Mouse (Mus musculus): ENCODE data around the gene Cpa3.

Cpa3 gene

DNA sequence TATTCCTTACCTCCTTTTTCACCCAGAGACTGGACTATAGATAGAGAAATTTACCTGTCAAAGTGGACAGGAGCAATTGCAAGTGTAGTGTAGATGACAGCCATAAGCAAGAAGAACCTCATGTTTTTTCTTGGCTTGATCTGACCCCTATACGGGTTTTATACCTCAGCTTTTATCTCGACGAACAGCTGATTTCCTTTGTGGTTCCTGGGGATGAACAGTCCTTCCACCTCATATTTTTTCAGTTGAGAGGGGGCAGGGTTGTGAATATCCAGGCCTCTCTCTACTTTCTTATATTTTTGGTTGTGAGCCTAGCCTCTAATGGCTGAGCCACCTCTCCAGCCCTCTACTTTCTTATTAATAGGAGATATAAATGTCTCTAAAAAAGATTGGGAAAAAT lies at the start of gene Cpa3:
TSS of gene Cpa3 (minus strand) at position 132 of the 400 bp plus-strand sequence.
- no peak for DNase-seq (ENCODE audit: low read depth in 2 of 2, low spot score in 2 of 2)

DNA sequence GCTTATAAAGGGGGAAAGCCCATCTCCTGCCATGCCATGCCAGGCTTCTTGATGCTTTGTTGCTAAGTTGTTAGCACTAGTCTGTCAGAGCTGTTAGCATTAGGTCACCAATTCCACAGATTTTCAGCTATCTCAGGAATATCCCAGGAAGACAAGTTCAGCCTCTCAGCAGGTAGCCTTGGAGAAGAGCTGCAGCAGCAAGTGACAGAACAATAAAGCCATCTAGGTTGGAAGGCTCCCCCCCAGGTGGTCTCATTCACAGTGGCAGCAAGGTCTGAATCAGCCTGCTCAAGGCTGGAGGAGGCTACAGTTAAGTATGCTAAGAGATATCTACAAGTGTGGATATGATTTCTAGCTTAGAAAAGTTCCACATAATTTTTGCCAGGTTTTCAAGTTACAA lies 49.4 kb upstream of the Cpa3 start:
- DNase-seq (ENCODE audit: low read depth in 2 of 2, low spot score in 2 of 2), result no peak

DNA sequence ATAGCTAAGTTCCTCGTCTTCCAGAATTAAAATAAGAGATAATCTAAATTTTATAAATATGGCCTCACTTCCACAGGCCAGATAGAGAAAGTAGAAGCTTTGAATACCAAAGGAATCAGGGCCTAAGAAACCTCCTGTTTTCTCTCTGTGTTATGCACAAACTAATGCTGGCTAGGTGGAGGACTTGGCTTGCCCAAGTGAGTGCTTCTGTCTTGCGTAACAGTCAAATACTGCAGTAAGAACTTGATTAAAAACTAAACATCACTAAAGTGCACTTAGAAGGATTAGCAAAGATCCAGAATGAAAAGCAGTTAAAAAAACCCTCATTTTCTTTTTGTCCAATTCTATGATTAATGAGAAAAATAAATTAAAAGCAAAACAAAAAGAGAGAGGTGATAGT lies 46.8 kb upstream of the Cpa3 start:
- no peak for DNase-seq (ENCODE audit: low read depth in 2 of 2, low spot score in 2 of 2)

DNA sequence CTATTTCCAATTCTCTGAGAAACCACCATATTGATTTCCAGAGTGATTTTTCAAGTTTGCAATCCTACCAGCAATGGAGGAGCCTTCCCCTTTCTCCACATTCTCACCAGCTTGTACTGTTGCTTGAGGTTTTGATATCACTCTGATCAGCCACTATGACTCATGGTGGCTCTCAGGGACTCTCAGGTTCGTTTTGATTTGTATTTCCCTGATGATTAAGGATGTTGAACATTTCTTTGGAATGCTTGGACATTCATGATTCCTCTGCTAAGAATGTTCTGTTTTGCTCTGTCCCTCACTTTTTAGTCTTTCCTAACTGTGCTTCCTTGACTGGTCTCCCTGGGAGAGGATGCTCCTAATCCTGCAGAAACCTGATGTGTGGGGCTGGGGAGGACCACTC lies 39.8 kb upstream of the Cpa3 start:
- no peak for DNase-seq (ENCODE audit: low read depth in 2 of 2, low spot score in 2 of 2)

DNA sequence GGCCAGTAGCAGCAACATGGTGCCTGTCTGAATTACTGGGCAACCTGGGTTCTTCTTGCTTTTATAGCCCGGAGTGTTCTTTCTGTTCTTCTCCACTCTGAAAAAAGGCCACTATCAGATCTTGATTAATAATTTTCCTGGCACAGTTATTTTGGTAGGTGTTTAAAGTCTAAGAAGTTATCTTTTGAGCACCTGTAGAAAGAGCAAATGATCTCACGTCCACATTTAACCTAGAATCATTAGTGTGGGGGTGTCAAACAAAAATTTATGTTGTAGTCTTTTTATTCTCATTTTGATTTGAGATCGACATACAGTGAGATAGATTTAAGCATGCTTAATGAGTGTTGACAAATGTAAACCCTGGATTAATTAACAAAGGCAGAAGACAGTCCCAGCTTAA lies 33.7 kb upstream of the Cpa3 start, which contains the start of gene Cpb1:
TSS of gene Cpb1 (minus strand) at position 101 of the 400 bp plus-strand sequence.
- no peak for DNase-seq (ENCODE audit: low read depth in 2 of 2, low spot score in 2 of 2)

GRCm38 (mm10) chr3:20254566-20255479 lies 12.8 kb upstream of the Cpa3 start:
- no peak for DNase-seq (ENCODE audit: low read depth in 2 of 2, low spot score in 2 of 2)

- DNase-seq (ENCODE audit: low read depth in 2 of 2, low spot score in 2 of 2), result no peak
Observed at GRCm38 (mm10) chr3:20243913-20244312, 1.9 kb upstream of the Cpa3 start.

GRCm38 (mm10) chr3:20239741-20240140 lies 2.2 kb downstream of the Cpa3 start:
- no peak for DNase-seq (ENCODE audit: low read depth in 2 of 2, low spot score in 2 of 2)

DNA sequence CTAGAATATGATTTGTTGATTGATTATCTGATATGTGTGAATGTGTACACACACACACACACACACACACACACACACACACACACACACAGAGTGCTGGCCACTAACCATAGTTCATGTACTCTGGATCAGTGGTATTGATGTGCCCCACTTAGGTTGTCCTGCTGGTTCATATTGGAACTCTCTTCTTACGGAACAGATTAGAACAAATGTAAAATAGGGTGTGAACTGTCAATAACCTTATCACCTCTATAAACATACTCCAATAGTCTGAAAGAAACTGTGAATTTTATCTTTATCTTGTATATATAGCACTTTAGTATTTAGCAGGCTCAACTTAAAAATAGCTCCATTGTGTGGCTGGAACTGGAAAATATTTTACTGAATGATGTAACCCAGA lies 5.0 kb downstream of the Cpa3 start:
- no peak for DNase-seq (ENCODE audit: low read depth in 2 of 2, low spot score in 2 of 2)

DNA sequence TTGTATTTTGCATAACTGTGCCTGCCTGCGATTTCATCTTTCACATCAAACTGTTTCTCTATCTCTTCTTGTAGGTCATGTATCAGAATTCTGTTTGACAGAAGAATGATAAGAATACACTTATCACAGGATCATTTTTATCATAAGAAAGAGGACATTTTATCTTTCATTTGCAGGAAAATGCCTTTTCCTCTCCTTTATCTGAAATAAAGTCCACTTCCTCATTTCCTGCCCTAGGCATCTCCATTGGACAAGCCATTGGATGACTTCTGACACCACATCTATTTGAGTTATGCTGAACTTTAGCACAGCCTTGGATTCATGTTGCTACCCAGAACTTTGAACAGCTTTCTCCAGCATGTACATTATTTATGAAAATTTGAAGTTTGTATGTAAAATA lies 13.0 kb downstream of the Cpa3 start:
- no peak for DNase-seq (ENCODE audit: low read depth in 2 of 2, low spot score in 2 of 2)

- no peak for DNase-seq (ENCODE audit: low read depth in 2 of 2, low spot score in 2 of 2)
Observed at GRCm38 (mm10) chr3:20225429-20225828, 16.6 kb downstream of the Cpa3 start.

DNA sequence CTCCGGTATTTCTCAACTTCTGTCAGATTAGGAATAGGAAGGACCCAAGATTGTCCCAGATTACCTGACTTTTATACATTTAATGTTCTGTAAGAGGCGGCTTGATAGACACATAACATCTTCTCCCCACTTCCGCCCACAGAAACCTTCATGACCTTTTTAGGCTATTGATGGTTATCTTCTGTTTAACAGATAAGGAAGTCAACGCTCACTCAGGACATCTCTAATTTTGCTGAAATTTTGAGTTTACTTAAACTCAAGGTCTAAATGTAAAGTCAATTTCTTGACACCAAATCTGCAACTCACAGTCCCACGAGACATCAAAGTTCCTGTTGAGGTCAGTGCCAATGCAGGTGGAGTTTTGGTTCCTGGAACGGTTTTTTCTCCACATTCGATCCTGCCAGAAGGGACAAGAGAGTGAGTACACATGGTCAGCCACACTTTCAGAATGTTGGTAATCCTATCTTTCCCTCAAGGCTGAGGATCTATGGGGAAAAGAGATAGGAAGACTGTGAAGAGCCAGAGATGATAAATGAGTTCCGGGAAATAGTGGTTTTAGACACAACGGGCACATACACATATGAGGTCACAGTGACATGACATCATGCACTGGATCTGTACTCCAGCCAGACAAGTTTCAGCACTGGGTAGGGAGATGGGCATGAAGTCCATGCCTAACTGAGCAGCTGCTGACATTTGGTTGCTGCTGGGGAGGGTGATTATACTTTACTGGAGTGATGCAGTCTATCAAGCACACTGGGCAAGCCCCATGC lies 18.9 kb downstream of the Cpa3 start:
- peak in 1 of 2 experiments; percentile 30 for DNase-seq (ENCODE audit: low read depth in 2 of 2, low spot score in 2 of 2)

DNA sequence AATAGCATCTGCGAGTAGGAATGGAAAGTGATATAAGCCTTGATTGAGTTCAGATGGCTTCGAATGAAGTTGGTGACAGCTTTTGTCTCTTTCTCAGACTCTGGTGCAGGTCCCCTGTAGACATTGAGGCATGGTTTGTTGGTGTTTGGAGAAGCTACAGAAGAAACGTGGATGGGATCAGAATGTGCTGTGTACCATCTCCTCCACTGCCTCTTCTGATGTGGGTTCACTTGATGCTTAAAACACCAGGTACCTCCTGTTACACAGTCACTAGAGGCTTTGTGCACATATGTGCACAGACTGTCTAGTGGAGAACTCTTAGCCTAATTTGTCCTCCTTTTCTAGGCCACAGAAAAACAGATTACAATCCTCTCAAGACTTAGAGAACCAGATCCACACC lies 19.8 kb downstream of the Cpa3 start:
- peak; percentile 13 to 18 for DNase-seq (ENCODE audit: low read depth in 2 of 2, low spot score in 2 of 2)

DNA sequence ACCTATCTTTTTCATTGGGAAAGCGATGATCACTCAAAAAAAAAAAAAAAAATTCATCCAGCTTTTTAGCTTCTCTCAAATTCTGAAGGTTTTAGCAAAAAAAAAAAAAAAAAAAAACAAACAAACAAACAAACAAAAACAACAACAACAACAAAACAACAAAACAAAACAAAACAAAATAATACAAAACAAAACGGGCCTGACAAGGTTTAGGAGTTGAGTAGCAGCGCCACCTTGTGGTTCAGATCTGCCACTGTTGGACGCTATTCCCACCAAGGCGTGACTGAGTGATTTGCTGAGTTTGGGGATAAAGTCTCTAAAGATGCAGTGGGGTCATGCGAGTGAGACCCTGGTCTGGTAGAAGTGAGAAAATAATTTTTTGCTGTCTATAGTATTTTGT lies 43.1 kb downstream of the Cpa3 start:
- peak; percentile 50 to 62 for DNase-seq (ENCODE audit: low read depth in 2 of 2, low spot score in 2 of 2)

- no peak for DNase-seq (ENCODE audit: low read depth in 2 of 2, low spot score in 2 of 2)
Observed at GRCm38 (mm10) chr3:20197878-20198277, 44.1 kb downstream of the Cpa3 start.

DNA sequence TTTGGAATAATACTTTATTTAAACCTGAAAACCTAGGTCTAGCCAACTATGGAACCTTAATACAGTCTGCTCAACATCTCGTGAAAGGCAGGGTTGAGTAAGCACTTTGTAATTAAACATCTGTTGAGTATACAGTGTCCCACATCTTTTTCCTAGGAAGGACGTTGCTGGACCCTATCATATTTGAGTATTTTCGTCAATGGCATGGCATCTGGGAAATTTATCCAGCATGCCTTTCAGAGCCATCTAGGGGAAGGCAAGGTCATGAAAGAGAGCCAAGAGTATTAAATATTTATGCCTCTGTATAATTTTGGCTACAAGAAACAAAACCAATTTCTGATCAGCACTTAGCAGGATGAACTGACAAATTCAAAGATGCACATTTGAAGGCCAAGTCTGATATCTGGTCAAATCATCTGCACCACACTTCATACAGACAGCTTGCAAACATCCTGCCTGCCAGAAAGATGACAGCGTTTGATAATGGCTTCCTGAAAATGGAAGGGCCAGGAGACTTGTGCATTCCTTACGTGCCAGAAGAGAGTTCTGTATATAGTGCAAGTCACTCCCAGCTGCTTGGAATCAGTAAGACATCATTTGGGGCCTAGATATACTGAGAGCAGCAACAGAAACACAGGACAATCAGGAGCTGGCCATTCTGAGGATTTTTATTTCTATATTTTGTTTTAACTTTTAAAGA lies 52.9 kb downstream of the Cpa3 start:
- DNase-seq (ENCODE audit: low read depth in 2 of 2, low spot score in 2 of 2), result no peak

DNA sequence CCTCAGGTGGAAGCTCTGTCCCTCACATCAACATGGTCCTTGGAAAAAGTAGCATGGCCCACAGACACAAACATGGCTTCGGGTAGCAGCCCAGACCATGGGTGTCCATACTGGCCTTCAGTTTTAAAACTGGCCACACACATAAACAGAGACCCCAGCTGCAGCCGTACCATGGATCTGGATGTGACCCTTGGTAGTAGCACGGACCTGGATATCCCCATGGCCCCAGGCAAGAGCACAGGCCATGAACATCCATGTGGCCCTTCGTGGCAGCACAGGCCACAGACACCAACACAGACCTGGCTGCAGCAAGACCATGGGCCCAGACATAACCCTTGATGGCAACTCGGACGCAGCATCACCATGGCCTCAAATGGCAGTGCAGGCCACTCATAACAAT lies 69.6 kb downstream of the Cpa3 start:
- no peak for DNase-seq (ENCODE audit: low read depth in 2 of 2, low spot score in 2 of 2)

GRCm38 (mm10) chr3:20167487-20167886 lies 74.5 kb downstream of the Cpa3 start:
- DNase-seq (ENCODE audit: low read depth in 2 of 2, low spot score in 2 of 2), result no peak

Data from CD8-positive naive resting alpha-beta T cell, adult 2 months (primary cell).